Comparison of ENCODE assay signal across 22 mouse cellular contexts in genomic region chr2:161405847-161406384, GRCm38 (mm10).
A peak's percentile ranks its signal among the peaks of the same experiment; 100 is the strongest.
DNase-seq lines count a peak whose midpoint lies in the region; ATAC-seq and TF ChIP-seq lines count a peak whose summit lies in the region.
"Had no signal": no experiment of that assay in that cellular context is flagged by ENCODE, and none has a peak within 500 bp of the region (broad histone marks: within the 10 kb centered on the region; RNA-seq: fewer than 3 reads in every experiment).

No protein-coding gene starts in this region.

- peak; percentile 42 for DNase-seq in heart, adult 11 months
- no peak for DNase-seq in heart, postnatal 36 days
- peak; percentile 4 for DNase-seq in lung, embryonic 14.5 days
- no peak for DNase-seq in lung, adult 18-20 months
- peak; percentile 65 for DNase-seq in 416B (ENCODE audit: low read depth)
- no peak for DNase-seq in adrenal gland, postnatal 14 days
- DNase-seq: adrenal gland, postnatal 25 days; cerebellum, adult 8-10 months; gastrocnemius, postnatal 10 days; heart, postnatal 14 days; kidney, adult 18-20 months; kidney, postnatal 25 days; layer of hippocampus, adult 9-11 months; left cerebral cortex, postnatal 4 days; right cerebral cortex, adult 18-20 months had no signal

- no peak for ATAC-seq in lung, embryonic 14.5 days (ENCODE audit: insufficient read depth)
- ATAC-seq in common myeloid progenitor, adult 5-6 weeks (replicated peaks; ENCODE audit: low read depth, poor library complexity, severe bottlenecking), result peak; percentile 29; the same call in 1 of the 2 replicates
- no peak for ATAC-seq in heart, embryonic 12.5 days (ENCODE audit: insufficient number of reproducible peaks, low FRiP score)
- ATAC-seq: activated CD4-positive, CD25-positive, alpha-beta regulatory T cell, adult 4 months; forebrain, embryonic 15.5 days; Patski had no signal

- no peaks in the 10 kb centered on the region for H3K27me3 ChIP-seq in lung, embryonic 14.5 days (ENCODE audit: insufficient read depth, low read length)
- no peaks in the 10 kb centered on the region for H3K27me3 ChIP-seq in heart, embryonic 12.5 days (replicated peaks)
- H3K27me3 ChIP-seq: forebrain, embryonic 15.5 days; hindbrain, embryonic 15.5 days; Patski had no signal

- no peak overlapping the region for H3K9ac ChIP-seq in lung, embryonic 14.5 days
- no peak overlapping the region for H3K9ac ChIP-seq in heart, embryonic 12.5 days
- H3K9ac ChIP-seq: forebrain, embryonic 15.5 days; hindbrain, embryonic 15.5 days had no signal

- H3K4me2 ChIP-seq in lung, embryonic 14.5 days, result no peak overlapping the region
- no peak overlapping the region for H3K4me2 ChIP-seq in heart, embryonic 12.5 days
- H3K4me2 ChIP-seq: forebrain, embryonic 15.5 days; hindbrain, embryonic 15.5 days had no signal

- TF ChIP-seq CTCF in lung, embryonic 14.5 days (IDR thresholded peaks at IDR 0.05; ENCODE audit: low read depth), result 0 out of 2 replicates have a peak, but pooled peaks have one; percentile 21

- H3K9me3 ChIP-seq in lung, embryonic 14.5 days (ENCODE audit: low read depth, low read length), result no peaks in the 10 kb centered on the region
- H3K9me3 ChIP-seq in heart, embryonic 12.5 days (replicated peaks), result peaks cover 8% of the 10 kb centered on the region
- H3K9me3 ChIP-seq: forebrain, embryonic 15.5 days; heart, embryonic 10.5 days; hindbrain, embryonic 15.5 days had no signal

- intact Hi-C loops in heart, postnatal 36 days (cut with DNase I), result no loop called here

- WGBS in lung, embryonic 14.5 days, result 40% methylated on average over 1 of the region's 1 CpGs
- 37% methylated on average over 1 of the region's 1 CpGs for WGBS in heart, embryonic 12.5 days

- no peaks in the 10 kb centered on the region for H3K4me1 ChIP-seq in lung, embryonic 14.5 days (ENCODE audit: insufficient read depth)
- H3K4me1 ChIP-seq in heart, embryonic 12.5 days (replicated peaks), result no peaks in the 10 kb centered on the region
- H3K4me1 ChIP-seq: forebrain, embryonic 15.5 days; heart, embryonic 10.5 days; hindbrain, embryonic 15.5 days had no signal

- no peaks in the 10 kb centered on the region for H3K36me3 ChIP-seq in lung, embryonic 14.5 days (ENCODE audit: insufficient read depth)
- no peaks in the 10 kb centered on the region for H3K36me3 ChIP-seq in heart, embryonic 12.5 days
- H3K36me3 ChIP-seq: forebrain, embryonic 15.5 days; heart, embryonic 10.5 days; hindbrain, embryonic 15.5 days had no signal

- H3K4me3 ChIP-seq in lung, embryonic 14.5 days (ENCODE audit: low read depth, low read length), result no peak overlapping the region
- no peak overlapping the region for H3K4me3 ChIP-seq in heart, embryonic 12.5 days
- H3K4me3 ChIP-seq: forebrain, embryonic 15.5 days; heart, embryonic 10.5 days; hindbrain, embryonic 15.5 days had no signal

- no peak overlapping the region for H3K27ac ChIP-seq in lung, embryonic 14.5 days (ENCODE audit: low read depth)
- no peak overlapping the region for H3K27ac ChIP-seq in heart, embryonic 12.5 days (ENCODE audit: poor library complexity, severe bottlenecking)
- H3K27ac ChIP-seq: forebrain, embryonic 15.5 days; heart, embryonic 10.5 days; hindbrain, embryonic 15.5 days had no signal

Comparison
In these comparisons a context has a peak if more than half of its experiments do, and no peak if none do; other contexts are left out.
1. DNase-seq: peak in heart, adult 11 months (single experiment), lung, embryonic 14.5 days (single experiment) and 416B (single experiment); none in heart, postnatal 36 days (0 of 2), lung, adult 18-20 months (0 of 2) and adrenal gland, postnatal 14 days (single experiment).